Mouse (Mus musculus) heart, embryonic 15.5 days (tissue): Measurements from ENCODE around the gene Focad. TPM values are rescaled to one million over a fixed set of nuclear protein-coding genes. Genes with fewer than 3 reads are reported as not detected.
A peak's percentile ranks its signal among the peaks of the same experiment; 100 is the strongest.

Experiments
- ATAC-seq: fragments of 200-750 bp; cut with Nextera tagmentation; replicated peaks from 2 replicates; pipeline ENCODE4 v1.8.0; 2017; ENCODE audit warnings: low read depth, moderate TSS enrichment; ENCODE audit not compliant: insufficient number of reproducible peaks, insufficient read depth, low FRiP score
- H3K27ac ChIP-seq: fragments of 300-500 bp; sonication (generic); 2 replicates; pipeline ENCODE4 v1.5.1; 2015; ENCODE audit warnings: mild to moderate bottlenecking, inconsistent platforms
- H3K27me3 ChIP-seq: fragments of 300-500 bp; sonication (generic); 2 replicates; pipeline ENCODE4 v1.6.1; 2015; ENCODE audit warnings: inconsistent platforms
- H3K36me3 ChIP-seq: fragments of 300-500 bp; sonication (generic); 2 replicates; pipeline ENCODE4 v1.6.1; 2015; ENCODE audit warnings: mild to moderate bottlenecking, inconsistent platforms
- H3K4me1 ChIP-seq: fragments of 300-500 bp; sonication (generic); replicated peaks from 2 replicates; pipeline ENCODE4 v1.6.1; 2015; ENCODE audit warnings: inconsistent platforms
- H3K4me2 ChIP-seq: fragments of 300-500 bp; sonication (generic); 2 replicates; pipeline ENCODE4 v1.6.1; 2015; ENCODE audit warnings: inconsistent platforms, mild to moderate bottlenecking, moderate library complexity
- H3K4me3 ChIP-seq: fragments of 300-500 bp; sonication (generic); 2 replicates; pipeline ENCODE4 v1.5.1; 2015; ENCODE audit warnings: mild to moderate bottlenecking, inconsistent platforms
- H3K9ac ChIP-seq: fragments of 300-500 bp; sonication (generic); 2 replicates; pipeline ENCODE4 v1.6.1; 2015; ENCODE audit warnings: mild to moderate bottlenecking, inconsistent platforms
- H3K9me3 ChIP-seq: fragments of 300-500 bp; sonication (generic); replicated peaks from 2 replicates; pipeline ENCODE4 v1.6.1; 2016; ENCODE audit warnings: inconsistent platforms
- WGBS: fragments of 180-500 bp; shearing (Covaris S2); methylation state at CpG from one replicate; pipeline ENCODE4 v1.1.7; 2015; ENCODE audit warnings: mixed read lengths; 5-methylcytosine and 5-hydroxymethylcytosine counted together
- polyA plus RNA-seq: library from polyadenylated mRNA; unstranded; fragments of >200 nt; fragmentation: Nextera tagmentation; extraction: Ambion mirVana; gene quantifications from 2 replicates; pipeline ENCODE4 v1.2.1, GENCODE M21; 2015

Gene Focad
- polyA plus RNA-seq, 1 experiment from 2014 or later, result 6.9 TPM

DNA sequence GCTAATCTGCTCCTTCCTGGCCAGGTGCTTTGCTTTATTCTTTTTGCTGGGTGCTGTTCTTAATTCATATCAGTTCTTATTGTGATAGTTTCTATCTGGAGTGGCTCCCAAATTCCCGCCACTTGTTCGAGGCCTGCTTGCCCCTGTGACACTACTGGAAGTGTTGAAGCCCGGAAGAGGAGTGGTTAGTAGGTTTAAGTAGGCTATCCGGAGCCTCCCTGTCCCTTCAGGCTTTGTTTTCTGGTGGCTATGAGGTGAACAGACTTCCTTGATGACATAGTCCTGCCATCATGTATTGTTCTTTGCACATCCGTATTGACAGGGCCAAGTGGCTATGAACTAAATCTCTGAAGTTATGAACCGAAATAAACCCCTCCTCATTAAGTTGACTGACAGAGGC is 123.9 kb downstream of the Focad start:
- no peaks in the 10 kb centered on the region for H3K27me3 ChIP-seq
- no peak overlapping the region for H3K27ac ChIP-seq
- H3K4me1 ChIP-seq, result no peaks in the 10 kb centered on the region
- H3K36me3 ChIP-seq, result no peaks in the 10 kb centered on the region
- no peak overlapping the region for H3K4me2 ChIP-seq
- no peak overlapping the region for H3K9ac ChIP-seq
- 55% methylated on average over 6 of the region's 6 CpGs for WGBS
- H3K9me3 ChIP-seq, result no peaks in the 10 kb centered on the region
- no peak for ATAC-seq
- H3K4me3 ChIP-seq, result no peak overlapping the region

DNA sequence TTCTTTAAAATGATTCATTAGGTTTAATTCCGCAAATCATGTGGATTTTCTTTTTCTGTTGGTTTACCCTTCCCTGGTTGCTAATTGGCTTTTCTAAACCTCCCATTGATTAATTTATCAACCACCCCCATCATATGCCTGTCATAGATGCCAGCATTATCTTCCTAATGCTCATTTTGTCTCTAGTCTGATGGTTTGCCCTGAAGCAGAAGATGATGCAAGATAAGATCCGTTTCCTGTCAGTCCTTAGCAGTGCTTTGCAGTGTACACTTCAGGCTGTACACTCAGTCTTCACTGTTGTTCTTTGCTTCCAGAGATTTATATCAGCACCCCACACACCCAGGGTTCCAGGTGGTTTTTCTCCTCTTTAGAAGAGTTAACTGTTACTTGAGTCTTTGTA is 124.4 kb downstream of the Focad start:
- Histone ChIP-seq H3K27ac (no peak overlapping the region), H3K9ac (no peak overlapping the region), H3K4me3 (no peak overlapping the region), H3K4me1 (no peaks in the 10 kb centered on the region), H3K9me3 (no peaks in the 10 kb centered on the region), H3K4me2 (no peak overlapping the region), H3K27me3 (no peaks in the 10 kb centered on the region), H3K36me3 (no peaks in the 10 kb centered on the region)
- ATAC-seq, result no peak
- WGBS, result 73% methylated on average over 2 of the region's 2 CpGs

DNA sequence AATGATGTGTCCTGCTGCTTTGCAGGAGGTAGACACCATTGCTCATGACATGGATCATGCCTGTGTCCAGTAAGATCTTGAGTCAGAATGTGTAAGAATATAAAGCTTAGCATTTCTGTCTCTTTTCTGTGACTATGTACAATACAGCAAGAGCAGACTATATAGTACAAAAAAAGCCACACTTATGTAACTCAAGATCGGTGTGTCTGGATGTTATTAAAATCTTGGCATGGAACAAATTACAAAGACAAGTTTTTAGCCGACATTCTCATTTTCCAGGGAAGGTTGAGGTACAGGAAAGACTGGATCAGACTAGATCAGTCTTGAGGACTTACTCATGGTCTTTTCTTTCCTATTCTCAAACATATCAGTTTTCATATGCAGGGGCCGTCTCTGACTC is 136.9 kb downstream of the Focad start:
- H3K9ac ChIP-seq, result no peak overlapping the region
- no peak for ATAC-seq
- no peak overlapping the region for H3K4me2 ChIP-seq
- no peak overlapping the region for H3K27ac ChIP-seq
- WGBS, result 82% methylated on average over 3 of the region's 3 CpGs
- H3K27me3 ChIP-seq, result no peaks in the 10 kb centered on the region
- no peak overlapping the region for H3K4me3 ChIP-seq
- H3K9me3 ChIP-seq, result no peaks in the 10 kb centered on the region
- H3K36me3 ChIP-seq, result no peaks in the 10 kb centered on the region
- H3K4me1 ChIP-seq, result no peaks in the 10 kb centered on the region

DNA sequence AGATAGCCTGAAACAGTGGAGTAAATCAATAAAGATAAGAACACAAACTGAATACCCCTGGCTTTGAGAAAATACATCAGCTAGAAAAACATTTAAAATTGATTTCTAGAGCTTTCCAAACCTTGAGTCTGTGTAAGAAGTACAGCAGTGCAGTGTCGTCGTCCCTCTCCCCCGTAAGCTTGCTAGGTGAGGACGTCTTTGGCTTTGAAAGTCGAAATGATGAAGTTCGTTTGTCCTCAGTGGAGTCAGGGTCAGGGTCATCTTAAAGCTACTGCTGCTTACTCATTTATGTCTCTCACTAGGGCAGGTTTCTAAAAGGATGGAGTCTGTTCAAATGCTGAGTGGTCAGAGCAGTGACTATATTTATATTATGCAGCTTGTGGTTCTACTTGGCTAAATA is 141.5 kb downstream of the Focad start:
- Histone ChIP-seq H3K4me2 (no peak overlapping the region), H3K9me3 (no peaks in the 10 kb centered on the region), H3K27me3 (no peaks in the 10 kb centered on the region), H3K27ac (no peak overlapping the region), H3K36me3 (no peaks in the 10 kb centered on the region), H3K4me3 (no peak overlapping the region), H3K4me1 (no peaks in the 10 kb centered on the region), H3K9ac (no peak overlapping the region)
- WGBS, result 66% methylated on average over 6 of the region's 6 CpGs
- no peak for ATAC-seq

DNA sequence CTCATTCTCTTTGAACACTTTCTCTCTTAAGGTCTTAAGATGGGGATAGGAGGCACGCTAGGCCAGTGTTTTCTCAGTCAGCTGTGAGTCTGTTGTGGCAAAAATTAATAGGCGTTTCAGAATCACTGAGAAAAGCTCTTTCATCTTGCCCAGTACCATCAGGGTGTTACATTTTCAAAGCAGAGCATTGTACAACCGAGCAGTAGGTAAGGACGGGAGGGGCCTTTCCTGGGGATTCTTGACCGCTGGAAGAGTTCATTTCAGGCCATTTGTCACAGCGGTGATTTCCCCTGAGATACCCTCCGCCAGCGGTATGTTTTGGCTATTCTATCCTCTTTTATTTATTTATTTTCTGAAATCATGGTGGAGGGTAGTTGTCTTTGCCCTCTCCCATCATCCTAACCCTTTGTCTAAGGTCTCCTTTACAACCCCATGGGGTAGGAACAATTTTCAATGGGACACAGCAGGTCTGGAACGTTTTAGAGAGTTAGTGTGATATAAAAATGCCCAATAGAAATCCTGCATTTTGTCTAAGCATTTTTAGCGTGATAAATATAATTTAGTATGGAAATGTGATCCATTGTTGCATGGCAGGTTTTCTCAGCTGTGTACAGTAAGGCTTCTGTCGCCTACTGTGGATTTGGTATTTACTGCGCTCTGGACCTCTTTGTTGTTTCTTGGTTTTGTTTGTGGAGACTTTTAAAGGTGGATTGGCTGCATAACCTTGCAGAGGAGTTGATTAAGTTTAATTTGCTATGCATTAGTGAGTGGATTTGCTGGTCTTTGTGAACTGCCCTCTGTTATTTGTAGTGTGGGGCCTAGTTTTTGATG is 142.7 kb downstream of the Focad start:
- Histone ChIP-seq H3K36me3 (no peaks in the 10 kb centered on the region), H3K4me1 (no peaks in the 10 kb centered on the region), H3K27ac (no peak overlapping the region), H3K4me2 (no peak overlapping the region), H3K9ac (no peak overlapping the region), H3K27me3 (no peaks in the 10 kb centered on the region), H3K9me3 (no peaks in the 10 kb centered on the region), H3K4me3 (no peak overlapping the region)
- no peak for ATAC-seq
- 79% methylated on average over 12 of the region's 12 CpGs for WGBS

DNA sequence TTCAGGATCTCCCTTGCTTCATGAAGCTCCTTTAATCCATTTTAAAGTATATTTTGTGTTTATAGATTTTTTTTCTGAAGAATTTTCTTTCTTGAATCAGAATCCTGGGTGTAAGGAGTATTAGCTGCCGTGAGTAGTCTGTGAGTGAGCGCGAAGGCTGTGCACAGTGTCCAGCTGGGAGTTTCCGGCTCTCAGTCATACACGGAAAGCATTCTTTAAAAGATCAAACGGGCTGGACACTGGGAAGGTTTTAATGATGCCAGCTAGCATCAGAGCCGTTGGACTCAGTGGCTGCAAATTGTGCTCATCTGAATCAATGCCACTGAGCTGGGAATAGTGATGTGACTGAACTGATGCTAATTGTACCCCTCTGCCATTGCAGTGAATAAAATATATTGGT is 143.9 kb downstream of the Focad start:
- H3K4me1 ChIP-seq, result no peaks in the 10 kb centered on the region
- H3K9ac ChIP-seq, result no peak overlapping the region
- ATAC-seq, result no peak
- no peak overlapping the region for H3K4me3 ChIP-seq
- H3K27me3 ChIP-seq, result no peaks in the 10 kb centered on the region
- H3K27ac ChIP-seq, result no peak overlapping the region
- WGBS, result 77% methylated on average over 7 of the region's 7 CpGs
- no peak overlapping the region for H3K4me2 ChIP-seq
- no peaks in the 10 kb centered on the region for H3K36me3 ChIP-seq
- H3K9me3 ChIP-seq, result no peaks in the 10 kb centered on the region

DNA sequence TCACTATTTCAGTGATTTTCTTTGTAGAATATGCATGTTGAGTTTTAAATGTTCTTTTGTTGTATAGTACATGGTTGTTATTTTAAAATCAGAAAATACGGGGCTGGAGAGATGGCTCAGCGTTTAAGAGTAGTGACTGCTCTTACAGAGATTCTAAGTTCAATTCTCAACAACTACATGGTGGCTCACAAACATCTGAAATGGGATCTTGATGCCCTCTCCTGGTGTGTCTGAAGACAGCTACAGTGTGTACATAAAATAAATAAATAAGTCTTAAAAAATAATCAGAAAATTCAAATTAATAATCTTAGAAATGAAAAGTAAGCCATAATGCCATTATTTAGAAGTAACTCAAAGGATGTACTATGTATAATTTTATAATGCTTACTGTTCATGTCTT is 149.4 kb downstream of the Focad start:
- no peak overlapping the region for H3K4me3 ChIP-seq
- no peak for ATAC-seq
- H3K4me1 ChIP-seq, result no peaks in the 10 kb centered on the region
- H3K36me3 ChIP-seq, result no peaks in the 10 kb centered on the region
- no peak overlapping the region for H3K27ac ChIP-seq
- 86% methylated on average over 2 of the region's 2 CpGs for WGBS
- H3K4me2 ChIP-seq, result no peak overlapping the region
- H3K27me3 ChIP-seq, result no peaks in the 10 kb centered on the region
- no peaks in the 10 kb centered on the region for H3K9me3 ChIP-seq
- no peak overlapping the region for H3K9ac ChIP-seq

DNA sequence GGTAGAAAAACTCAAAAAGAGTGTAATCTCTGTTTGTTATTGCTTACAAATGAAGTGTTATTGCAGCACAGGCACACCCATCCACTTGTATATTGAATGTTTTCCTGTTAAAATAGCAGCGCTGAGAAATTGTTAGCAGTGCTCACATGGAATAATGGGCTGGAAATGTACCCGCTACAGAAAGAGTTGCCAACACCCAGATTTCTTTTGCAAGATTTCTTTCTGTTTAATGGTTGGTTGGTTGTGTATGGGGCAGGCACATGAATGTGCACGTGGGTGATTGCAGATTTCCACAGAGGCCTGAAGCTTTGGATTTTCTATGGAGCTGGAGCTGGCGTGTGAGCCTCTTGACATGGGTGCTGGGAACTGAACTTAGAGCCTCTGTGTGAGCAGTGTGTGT is 151.1 kb downstream of the Focad start:
- H3K4me3 ChIP-seq, result no peak overlapping the region
- WGBS, result 84% methylated on average over 4 of the region's 4 CpGs
- H3K9me3 ChIP-seq, result no peaks in the 10 kb centered on the region
- ATAC-seq, result no peak
- H3K27ac ChIP-seq, result no peak overlapping the region
- H3K36me3 ChIP-seq, result no peaks in the 10 kb centered on the region
- H3K27me3 ChIP-seq, result no peaks in the 10 kb centered on the region
- no peak overlapping the region for H3K4me2 ChIP-seq
- no peaks in the 10 kb centered on the region for H3K4me1 ChIP-seq
- no peak overlapping the region for H3K9ac ChIP-seq

DNA sequence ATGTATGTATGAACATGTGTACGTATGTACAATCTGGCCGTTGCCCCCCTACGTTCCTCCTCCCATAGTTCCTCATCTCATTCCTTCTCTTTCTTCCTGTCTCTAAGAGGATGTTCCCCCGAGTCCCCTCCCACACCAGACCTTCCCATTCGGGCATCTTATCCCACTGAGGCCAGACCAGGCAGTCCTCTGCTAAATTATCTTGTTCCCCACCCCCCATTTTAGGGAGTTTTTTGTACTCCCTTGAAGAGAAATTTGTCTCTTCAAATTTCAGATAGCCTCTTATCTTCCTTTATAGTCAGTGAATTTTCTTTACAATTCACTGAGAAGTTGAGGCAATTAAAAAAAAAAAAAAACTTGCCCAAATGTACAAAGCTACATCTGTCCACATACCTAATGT is 166.9 kb downstream of the Focad start:
- H3K27me3 ChIP-seq, result no peaks in the 10 kb centered on the region
- H3K4me2 ChIP-seq, result no peak overlapping the region
- H3K4me1 ChIP-seq, result no peaks in the 10 kb centered on the region
- no peak overlapping the region for H3K9ac ChIP-seq
- H3K4me3 ChIP-seq, result no peak overlapping the region
- no peak overlapping the region for H3K27ac ChIP-seq
- H3K36me3 ChIP-seq, result no peaks in the 10 kb centered on the region
- ATAC-seq, result no peak
- 83% methylated on average over 5 of the region's 5 CpGs for WGBS
- H3K9me3 ChIP-seq, result no peaks in the 10 kb centered on the region

DNA sequence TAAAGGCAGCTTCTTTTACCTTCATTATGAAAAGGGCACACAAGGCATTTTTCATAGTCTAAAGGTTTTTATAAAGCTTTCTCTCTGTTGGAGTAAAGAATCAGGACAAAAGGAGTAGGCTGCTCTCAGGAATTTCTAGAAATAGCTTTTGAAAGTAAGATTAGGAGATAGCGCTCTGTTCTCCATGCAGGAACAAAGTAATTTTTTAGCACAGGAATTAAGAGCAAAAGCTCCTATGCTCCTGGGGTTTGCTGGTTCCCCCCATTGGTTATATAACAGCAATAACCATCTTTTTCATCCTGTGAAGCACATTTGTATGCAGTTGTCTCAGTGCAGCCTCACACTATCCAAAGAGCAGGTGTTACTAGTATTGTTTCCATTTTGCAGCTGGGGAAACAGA is 170.1 kb downstream of the Focad start:
- no peak overlapping the region for H3K4me3 ChIP-seq
- H3K36me3 ChIP-seq, result no peaks in the 10 kb centered on the region
- WGBS, result 80% methylated on average over 1 of the region's 1 CpGs
- no peaks in the 10 kb centered on the region for H3K27me3 ChIP-seq
- no peak for ATAC-seq
- H3K27ac ChIP-seq, result no peak overlapping the region
- H3K9ac ChIP-seq, result no peak overlapping the region
- no peaks in the 10 kb centered on the region for H3K9me3 ChIP-seq
- no peaks in the 10 kb centered on the region for H3K4me1 ChIP-seq
- H3K4me2 ChIP-seq, result no peak overlapping the region

DNA sequence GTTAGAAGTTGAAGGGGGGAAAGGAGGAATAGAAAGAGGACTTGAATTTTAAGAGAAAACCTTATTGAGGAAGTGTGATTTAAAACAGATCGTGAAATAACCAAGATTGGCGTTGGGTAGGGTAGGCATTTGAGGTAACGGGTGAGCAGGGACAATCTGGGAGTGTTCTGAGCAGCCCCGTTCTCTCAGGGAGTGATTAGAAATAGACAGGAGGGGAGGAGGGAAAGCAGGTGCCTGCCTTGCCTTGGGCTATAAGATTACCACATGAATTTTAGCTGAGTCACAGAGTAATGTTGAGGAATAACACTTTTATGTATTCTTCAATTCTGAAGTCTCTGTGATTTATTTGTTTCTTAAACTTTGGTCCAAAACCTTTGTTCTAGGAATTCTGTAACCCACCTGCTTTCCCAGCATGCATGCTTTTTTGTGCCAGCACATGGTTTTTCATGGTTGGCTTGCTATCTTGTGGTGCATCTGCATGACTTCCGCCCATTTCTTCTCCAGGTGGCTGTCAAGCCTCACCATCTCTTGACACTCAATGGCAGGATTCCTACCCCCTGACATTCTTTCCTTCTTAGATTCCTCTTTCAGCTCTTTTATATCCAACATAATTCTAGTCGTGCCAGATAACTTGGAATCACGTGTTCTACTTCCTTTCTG is 176.1 kb downstream of the Focad start:
- 52% methylated on average over 7 of the region's 7 CpGs for WGBS
- Histone ChIP-seq H3K9me3 (no peaks in the 10 kb centered on the region), H3K4me2 (no peak overlapping the region), H3K36me3 (no peaks in the 10 kb centered on the region), H3K4me3 (no peak overlapping the region), H3K9ac (no peak overlapping the region), H3K27ac (no peak overlapping the region), H3K27me3 (no peaks in the 10 kb centered on the region), H3K4me1 (peaks cover 4% of the 10 kb centered on the region; the same call in 1 of the 2 replicates)
- no peak for ATAC-seq

DNA sequence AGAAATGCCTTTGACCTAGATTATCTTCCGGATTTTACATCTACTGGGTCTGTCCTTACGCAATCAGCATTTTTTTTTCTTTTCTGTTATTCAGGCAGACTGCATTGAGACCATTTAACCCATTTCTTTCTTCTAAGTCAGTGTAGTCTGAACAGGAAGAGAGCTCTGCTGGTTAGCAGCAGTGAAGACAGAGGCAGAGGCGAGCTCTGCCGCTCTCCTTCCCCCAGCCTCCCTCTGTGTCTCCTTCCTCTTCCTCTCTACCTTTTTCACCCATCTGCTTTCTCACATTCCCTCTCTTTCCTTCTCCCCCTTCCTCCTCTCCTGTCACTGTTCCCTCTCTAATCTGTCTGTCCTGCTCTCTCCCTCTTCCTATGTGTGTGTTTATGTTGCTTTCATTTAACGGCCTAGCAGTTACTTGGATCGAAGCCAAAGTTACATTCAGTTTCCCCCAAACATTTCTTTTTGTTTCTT is 181.2 kb downstream of the Focad start:
- H3K4me3 ChIP-seq, result no peak overlapping the region
- no peak for ATAC-seq
- H3K4me1 ChIP-seq, result peaks cover 6% of the 10 kb centered on the region; the same call in 1 of the 2 replicates
- H3K27ac ChIP-seq, result peak overlapping the region; percentile 15
- no peak overlapping the region for H3K9ac ChIP-seq
- H3K36me3 ChIP-seq, result no peaks in the 10 kb centered on the region
- WGBS, result 46% methylated on average over 6 of the region's 6 CpGs
- H3K27me3 ChIP-seq, result no peaks in the 10 kb centered on the region
- no peaks in the 10 kb centered on the region for H3K9me3 ChIP-seq
- H3K4me2 ChIP-seq, result no peak overlapping the region
